Mouse (Mus musculus) spleen, adult 12 weeks (tissue): ENCODE results near the gene Cabp4.
A peak's percentile ranks its signal among the peaks of the same experiment; 100 is the strongest.

Experiments
- DNase-seq: peaks from one replicate; pipeline ENCODE4 v3.0.0; 2022; ENCODE audit warnings: low spot score

Gene Cabp4

GRCm38 (mm10) chr19:4101466-4101865 lies 42.4 kb downstream of the Cabp4 start:
- DNase-seq, result no peak

- DNase-seq, result peak; percentile 23
Measured at GRCm38 (mm10) chr19:4100718-4101261, 43.0 kb downstream of the Cabp4 start.

- DNase-seq, result peak; percentile 79
Measured at GRCm38 (mm10) chr19:4099837-4100717, 43.8 kb downstream of the Cabp4 start, which contains the start of gene Pitpnm1. Gene Pitpnm1, plus strand, starts transcription at chr19:4099998.

- peak; percentile 90 for DNase-seq
Measured at GRCm38 (mm10) chr19:4099056-4099455, 44.8 kb downstream of the Cabp4 start.

GRCm38 (mm10) chr19:4098426-4098825 lies 45.4 kb downstream of the Cabp4 start:
- no peak for DNase-seq

GRCm38 (mm10) chr19:4097441-4097825 lies 46.4 kb downstream of the Cabp4 start:
- DNase-seq, result no peak

GRCm38 (mm10) chr19:4096642-4097440 lies 47.0 kb downstream of the Cabp4 start, which contains the start of gene Cdk2ap2:
Gene Cdk2ap2, plus strand, starts transcription at chr19:4097182.
- DNase-seq, result peak; percentile 99

GRCm38 (mm10) chr19:4095802-4096201 lies 48.0 kb downstream of the Cabp4 start:
- DNase-seq, result no peak

GRCm38 (mm10) chr19:4094774-4095303 lies 49.0 kb downstream of the Cabp4 start:
- no peak for DNase-seq

GRCm38 (mm10) chr19:4094348-4094747 lies 49.5 kb downstream of the Cabp4 start:
- no peak for DNase-seq

GRCm38 (mm10) chr19:4093772-4094171 lies 50.1 kb downstream of the Cabp4 start:
- no peak for DNase-seq

- DNase-seq, result no peak
Measured at GRCm38 (mm10) chr19:4092750-4093149, 51.1 kb downstream of the Cabp4 start.

- no peak for DNase-seq
Measured at GRCm38 (mm10) chr19:4091383-4091782, 52.5 kb downstream of the Cabp4 start.

- DNase-seq, result no peak
Measured at GRCm38 (mm10) chr19:4090446-4090845, 53.4 kb downstream of the Cabp4 start.

- DNase-seq, result no peak
Measured at GRCm38 (mm10) chr19:4089128-4089527, 54.7 kb downstream of the Cabp4 start.

- DNase-seq, result no peak
Measured at GRCm38 (mm10) chr19:4088146-4088545, 55.7 kb downstream of the Cabp4 start.

GRCm38 (mm10) chr19:4087090-4087489 lies 56.7 kb downstream of the Cabp4 start:
- no peak for DNase-seq

GRCm38 (mm10) chr19:4086156-4086555 lies 57.7 kb downstream of the Cabp4 start:
- DNase-seq, result no peak
